Mouse (Mus musculus): ENCODE results near the gene Pln. TPM values are rescaled to one million over a fixed set of nuclear protein-coding genes. Genes with fewer than 3 reads are reported as not detected.

The Pln gene
- polyA plus RNA-seq (2012; rRNA removed), result 0.05 TPM in 1 of 2 replicates, not detected in the other

DNA sequence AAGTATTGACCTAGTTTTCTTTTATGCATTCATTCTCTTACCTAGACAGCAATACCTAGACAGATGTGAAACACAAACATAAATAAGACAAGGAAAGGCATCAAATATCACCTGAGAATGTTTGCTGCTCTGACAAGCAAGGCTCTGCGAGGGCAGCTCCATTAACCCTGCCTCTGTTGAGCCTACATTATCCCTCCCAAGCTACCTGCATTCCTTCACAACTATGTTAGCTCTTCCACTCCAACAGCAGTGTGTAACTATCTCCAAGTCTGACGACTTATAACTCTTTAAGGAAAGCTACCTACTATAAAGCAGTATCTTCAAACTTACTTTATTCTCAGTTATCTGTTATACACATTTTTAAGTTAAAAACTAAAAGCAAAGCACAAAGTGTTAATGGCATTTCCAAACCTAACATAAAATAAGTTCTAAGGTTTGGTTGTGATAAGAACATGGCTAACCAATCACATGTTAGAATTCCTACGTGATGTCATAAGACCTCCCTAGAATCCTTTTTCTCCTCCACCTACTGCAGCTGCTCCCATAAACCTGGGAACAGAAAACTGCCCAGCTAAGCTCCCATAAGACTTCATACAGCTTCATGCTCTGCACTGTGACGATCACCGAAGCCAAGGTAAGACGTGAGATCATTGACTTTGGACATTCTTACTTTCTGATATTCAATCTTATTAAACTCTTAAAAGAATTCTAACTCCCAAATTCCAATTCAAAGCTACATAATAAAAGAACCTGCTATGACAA lies at the start of gene Pln:
Pln (plus strand) TSS at position 506 of the 762 bp plus-strand sequence.

GRCm38 (mm10) chr10:53379709-53380106 lies 42.2 kb downstream of the Pln start, which contains the start of gene Cep85l:
Gene Cep85l (minus strand): TSS chr10:53379947.

Other genes with a start within 250 kb of the Pln start
- gene Cep85l, start 42.3 kb downstream of the Pln start, polyA plus RNA-seq (2012; rRNA removed), result 6.9 and 7.5 TPM in 2 replicates